9 mouse cellular contexts compared by ENCODE assay signal in genomic region chr11:46127621-46128547, GRCm38 (mm10). TPM values are rescaled to one million over a fixed set of nuclear protein-coding genes. Genes with fewer than 3 reads are reported as not detected.
DNase-seq lines count a peak whose midpoint lies in the region; ATAC-seq and TF ChIP-seq lines count a peak whose summit lies in the region.
"Had no signal": no experiment of that assay in that cellular context is flagged by ENCODE, and none has a peak within 500 bp of the region (broad histone marks: within the 10 kb centered on the region; RNA-seq: fewer than 3 reads in every experiment).

No protein-coding gene starts in this region.

- H3K4me1 ChIP-seq in lung, postnatal 0 days (ENCODE audit: insufficient read depth, low read depth, low read length), result no peaks in the 10 kb centered on the region; the same call in none of the 2 replicates
- H3K4me1 ChIP-seq in stomach, embryonic 16.5 days (ENCODE audit: control insufficient read depth, insufficient read depth, low read length), result 0 out of 2 replicates have a peak, but pooled peaks cover 2% of the 10 kb centered on the region
- H3K4me1 ChIP-seq in midbrain, embryonic 16.5 days (ENCODE audit: control insufficient read depth, insufficient read depth, low read length), result no peaks in the 10 kb centered on the region
- H3K4me1 ChIP-seq: hindbrain, embryonic 15.5 days had no signal

- TF ChIP-seq EP300 in lung, postnatal 0 days (IDR thresholded peaks at IDR 0.05), result no peak

- H3K4me2 ChIP-seq in lung, postnatal 0 days (replicated peaks; ENCODE audit: low read depth, low read length), result no peak overlapping the region
- no peak overlapping the region for H3K4me2 ChIP-seq in stomach, embryonic 16.5 days (ENCODE audit: low read depth, low read length)
- H3K4me2 ChIP-seq in midbrain, embryonic 16.5 days (ENCODE audit: low read length), result no peak overlapping the region
- H3K4me2 ChIP-seq: hindbrain, embryonic 15.5 days had no signal

- no peaks in the 10 kb centered on the region; the same call in 1 of the 2 replicates for H3K36me3 ChIP-seq in lung, postnatal 0 days (ENCODE audit: insufficient read depth, low read length)
- peaks cover 3% of the 10 kb centered on the region; the same call in 1 of the 2 replicates for H3K36me3 ChIP-seq in stomach, embryonic 16.5 days (ENCODE audit: control insufficient read depth, insufficient read depth, low read length)
- H3K36me3 ChIP-seq in midbrain, embryonic 16.5 days (ENCODE audit: control insufficient read depth, insufficient read depth, low read length), result peaks cover 19% of the 10 kb centered on the region

- peak; percentile 65 for ATAC-seq in lung, postnatal 0 days
- peak; percentile 85 for ATAC-seq in stomach, embryonic 16.5 days (ENCODE audit: insufficient read depth, low FRiP score)
- ATAC-seq in midbrain, embryonic 16.5 days, result no peak

- 0 out of 2 replicates have a peak overlapping the region, but pooled peaks have one; percentile 43 for H3K27ac ChIP-seq in lung, postnatal 0 days (ENCODE audit: low read length)
- peak overlapping the region; percentile 31 for H3K27ac ChIP-seq in stomach, embryonic 16.5 days (ENCODE audit: low read length)
- no peak overlapping the region for H3K27ac ChIP-seq in midbrain, embryonic 16.5 days (ENCODE audit: low read length)
- H3K27ac ChIP-seq: hindbrain, embryonic 15.5 days had no signal

- no peaks in the 10 kb centered on the region for H3K27me3 ChIP-seq in lung, postnatal 0 days (replicated peaks; ENCODE audit: insufficient read depth, low read length)
- no peaks in the 10 kb centered on the region for H3K27me3 ChIP-seq in stomach, embryonic 16.5 days (ENCODE audit: control insufficient read depth, insufficient read depth, low read length)
- no peaks in the 10 kb centered on the region for H3K27me3 ChIP-seq in midbrain, embryonic 16.5 days (ENCODE audit: control insufficient read depth, insufficient read depth, low read depth, low read length)
- H3K27me3 ChIP-seq: hindbrain, embryonic 15.5 days had no signal

- 63% methylated on average over 15 of the region's 15 CpGs for WGBS in lung, postnatal 0 days
- WGBS in stomach, embryonic 16.5 days, result 63% methylated on average over 15 of the region's 15 CpGs
- 84% methylated on average over 15 of the region's 15 CpGs for WGBS in midbrain, embryonic 16.5 days

- no peak overlapping the region for H3K9ac ChIP-seq in lung, postnatal 0 days (replicated peaks; ENCODE audit: low read depth)
- H3K9ac ChIP-seq in stomach, embryonic 16.5 days (ENCODE audit: low read length), result no peak overlapping the region
- no peak overlapping the region for H3K9ac ChIP-seq in midbrain, embryonic 16.5 days (ENCODE audit: low read depth, low read length)
- H3K9ac ChIP-seq: hindbrain, embryonic 15.5 days had no signal

- TF ChIP-seq CTCF in lung, postnatal 0 days (IDR thresholded peaks at IDR 0.05), result no peak

- peak; percentile 15 for DNase-seq in thymus, postnatal 14 days
- DNase-seq in thymus, postnatal 4 days, result no peak
- peak; percentile 54 for DNase-seq in induced T-regulatory cell, adult 2 months (ENCODE audit: low read depth)
- DNase-seq in lung, postnatal 0 days (ENCODE audit: low spot score), result peak; percentile 56
- DNase-seq in layer of hippocampus, postnatal 14 days (ENCODE audit: low spot score in 2 of 2), result no peak
- no peak for DNase-seq in right cerebral cortex, postnatal 10 days (ENCODE audit: low spot score in 2 of 2)

- H3K9me3 ChIP-seq in lung, postnatal 0 days (ENCODE audit: low read length), result no peaks in the 10 kb centered on the region
- H3K9me3 ChIP-seq in stomach, embryonic 16.5 days (replicated peaks; ENCODE audit: control insufficient read depth, low read length), result no peaks in the 10 kb centered on the region
- H3K9me3 ChIP-seq in midbrain, embryonic 16.5 days (replicated peaks; ENCODE audit: control insufficient read depth, low read length, poor library complexity, severe bottlenecking), result no peaks in the 10 kb centered on the region
- H3K9me3 ChIP-seq: hindbrain, embryonic 15.5 days had no signal

- no peak overlapping the region for H3K4me3 ChIP-seq in lung, postnatal 0 days (ENCODE audit: low read depth, low read length)
- no peak overlapping the region for H3K4me3 ChIP-seq in stomach, embryonic 16.5 days (replicated peaks; ENCODE audit: low read length)
- no peak overlapping the region for H3K4me3 ChIP-seq in midbrain, embryonic 16.5 days (ENCODE audit: low read depth, low read length)
- H3K4me3 ChIP-seq: hindbrain, embryonic 15.5 days had no signal

RNA-seq across cellular contexts. Expression of gene Nipal4, which starts 38.4 kb away (rescaled TPM):
- 0.35 and 0.41 TPM in 2 replicates for polyA plus RNA-seq in lung, postnatal 0 days (2015; fragmentation: Nextera tagmentation; extraction: Ambion mirVana)
- polyA plus RNA-seq in stomach, embryonic 16.5 days (2015; fragmentation: Nextera tagmentation; extraction: Ambion mirVana), result 7.8 and 10.1 TPM in 2 replicates
- 1 to 10 TPM; 4.1 to 4.6 TPM for total RNA-seq in layer of hippocampus, postnatal 14 days (2021)
- polyA plus RNA-seq in midbrain, embryonic 16.5 days (2015; fragmentation: Nextera tagmentation; extraction: Ambion mirVana), result 0.15 and 0.52 TPM in 2 replicates

Comparison
In these comparisons a context has a peak if more than half of its experiments do, and no peak if none do; other contexts are left out.
1. DNase-seq: peak in thymus, postnatal 14 days (single experiment), induced T-regulatory cell, adult 2 months (single experiment) and lung, postnatal 0 days (single experiment); none in thymus, postnatal 4 days (single experiment), layer of hippocampus, postnatal 14 days (0 of 2) and right cerebral cortex, postnatal 10 days (0 of 2).